Mouse (Mus musculus) cerebellum, adult 9-10 months (tissue): Measurements from ENCODE around the gene Nova1.

Experiments used
- DNase-seq: peaks from one replicate; pipeline ENCODE4 v3.0.0; 2022

Gene Nova1

DNA sequence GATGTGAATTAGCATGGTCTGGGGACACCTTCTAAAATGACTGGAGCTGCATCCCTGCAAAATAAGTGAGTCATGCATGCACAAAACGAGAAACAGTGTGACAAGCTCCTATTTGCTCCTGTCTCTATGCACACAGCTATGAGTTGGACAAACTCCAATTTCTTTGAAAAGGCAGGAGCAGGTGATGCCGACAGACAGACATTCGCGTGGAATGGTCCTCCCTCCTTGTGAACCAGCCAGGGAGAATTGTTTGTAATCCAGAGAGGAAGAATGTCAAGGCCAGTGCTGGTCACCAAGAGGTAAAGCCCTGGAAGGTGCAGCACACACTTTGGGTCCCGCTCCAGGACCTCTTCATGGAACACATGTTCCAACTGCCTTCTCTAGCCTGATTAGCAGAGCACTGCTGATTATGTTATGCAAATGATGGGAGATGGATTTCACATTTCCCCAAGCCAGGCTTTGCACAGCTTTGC, 172.6 kb downstream of the Nova1 start:
- DNase-seq = no peak

- no peak for DNase-seq
These were observed 173.3 kb downstream of the Nova1 start for GRCm38 (mm10) chr12:46645365-46645962.
